Mouse (Mus musculus): ENCODE measurements at regions not wholly inside any gene's neighbourhood (a gene's known extent, or its start where the extent isn't known, plus 50 kb on each side); places are given as distances from the start of the nearest gene placed in this dataset.

DNA sequence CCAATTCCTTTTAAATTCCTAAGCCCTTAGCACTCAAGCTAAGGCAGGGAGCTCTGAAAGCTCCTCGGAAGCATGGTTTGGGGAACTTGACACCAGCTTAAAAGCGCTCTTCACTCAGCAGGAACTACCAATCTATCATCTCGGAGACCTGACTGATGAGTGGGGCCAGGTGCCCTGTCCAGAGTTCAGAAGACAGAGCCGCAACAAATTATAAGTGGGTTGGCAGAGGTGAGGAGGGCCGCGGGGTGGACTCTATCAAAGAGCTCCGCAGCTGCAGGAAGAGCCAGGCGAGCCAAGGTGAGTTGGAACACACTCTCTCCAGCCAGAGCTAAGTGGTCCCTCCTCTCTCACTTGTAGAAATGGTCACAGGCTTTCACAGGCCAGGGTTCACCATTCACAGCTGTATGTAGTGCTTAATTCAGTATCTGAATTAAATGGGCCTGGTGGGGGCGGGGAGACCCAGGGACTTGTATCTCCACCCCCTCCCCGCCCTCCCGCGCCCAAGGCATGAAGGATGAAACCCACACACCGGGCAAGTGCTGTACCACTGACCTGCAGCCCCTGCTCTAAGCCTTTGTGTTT lies 180.8 kb downstream of the Stim2 start:
- H3K27ac ChIP-seq: no peak overlapping the region
- H3K9me3 ChIP-seq (ENCODE audit: low read length): no peaks in the 10 kb centered on the region
- DNase-seq (ENCODE audit: low spot score) (no peak), ATAC-seq (no peak)
- H3K4me2 ChIP-seq (ENCODE audit: low read depth, low read length): no peak overlapping the region
- TF ChIP-seq CTCF (IDR thresholded peaks at IDR 0.05; ENCODE audit: low read depth): no peak
- no peaks in the 10 kb centered on the region for H3K27me3 ChIP-seq (ENCODE audit: insufficient read depth, low read length)
- WGBS: 64% methylated on average over 13 of the region's 13 CpGs
- no peaks in the 10 kb centered on the region for H3K36me3 ChIP-seq (ENCODE audit: insufficient read depth, low read length)
- no peak overlapping the region for H3K4me3 ChIP-seq (ENCODE audit: low read length)
- H3K9ac ChIP-seq (replicated peaks; ENCODE audit: low read length): no peak overlapping the region
- H3K4me1 ChIP-seq (ENCODE audit: insufficient read depth, low read length): 0 out of 2 replicates have a peak, but pooled peaks cover 7% of the 10 kb centered on the region

DNA sequence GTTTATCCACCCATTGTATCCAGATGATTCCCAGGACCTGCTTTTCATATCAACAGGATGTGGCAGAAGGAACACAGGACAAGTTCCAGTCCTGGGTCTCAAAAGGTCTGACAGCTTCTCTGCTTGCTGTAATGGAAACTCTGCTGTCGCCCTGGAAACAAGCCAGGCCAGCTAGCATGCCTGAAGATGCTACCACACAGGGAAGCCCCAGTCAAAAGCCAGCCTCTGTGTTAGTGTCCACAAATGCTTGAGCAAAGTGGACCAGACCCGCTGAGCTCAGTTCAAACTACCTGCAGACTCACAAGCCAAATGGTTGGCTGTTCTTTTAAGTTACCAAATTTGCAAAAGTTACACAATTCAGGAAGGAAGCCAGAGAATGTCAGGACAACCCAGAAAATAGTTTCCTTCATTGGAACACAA lies 181.9 kb downstream of the Stim2 start:
- H3K9ac ChIP-seq (replicated peaks; ENCODE audit: low read length): no peak overlapping the region
- H3K9me3 ChIP-seq (ENCODE audit: low read length): no peaks in the 10 kb centered on the region
- H3K4me3 ChIP-seq (ENCODE audit: low read length): no peak overlapping the region
- no peak for TF ChIP-seq CTCF (IDR thresholded peaks at IDR 0.05; ENCODE audit: low read depth)
- DNase-seq (ENCODE audit: low spot score): peak; percentile 76
- H3K36me3 ChIP-seq (ENCODE audit: insufficient read depth, low read length): no peaks in the 10 kb centered on the region
- H3K27me3 ChIP-seq (ENCODE audit: insufficient read depth, low read length): no peaks in the 10 kb centered on the region
- H3K4me1 ChIP-seq (ENCODE audit: insufficient read depth, low read length): 0 out of 2 replicates have a peak, but pooled peaks cover 7% of the 10 kb centered on the region
- peak overlapping the region; percentile 0; the same call in 1 of the 2 replicates for H3K27ac ChIP-seq
- ATAC-seq: peak; percentile 46; the same call in 1 of the 2 replicates
- no peak overlapping the region for H3K4me2 ChIP-seq (ENCODE audit: low read depth, low read length)
- WGBS: 30% methylated on average over 2 of the region's 2 CpGs

- Histone ChIP-seq H3K27ac (0 out of 2 replicates have a peak overlapping the region, but pooled peaks have one; percentile 0), H3K4me1 (ENCODE audit: insufficient read depth, low read length) (0 out of 2 replicates have a peak, but pooled peaks cover 7% of the 10 kb centered on the region), H3K4me2 (ENCODE audit: low read depth, low read length) (peak overlapping the region; percentile 41; the same call in 1 of the 2 replicates), H3K9me3 (ENCODE audit: low read length) (no peaks in the 10 kb centered on the region), H3K9ac (replicated peaks; ENCODE audit: low read length) (no peak overlapping the region), H3K27me3 (ENCODE audit: insufficient read depth, low read length) (no peaks in the 10 kb centered on the region), H3K4me3 (ENCODE audit: low read length) (no peak overlapping the region), H3K36me3 (ENCODE audit: insufficient read depth, low read length) (no peaks in the 10 kb centered on the region)
- WGBS: 41% methylated on average over 10 of the region's 10 CpGs
- DNase-seq (ENCODE audit: low spot score) (no peak), ATAC-seq (peak; percentile 59)
- TF ChIP-seq CTCF (IDR thresholded peaks at IDR 0.05; ENCODE audit: low read depth): no peak
Observed at GRCm38 (mm10) chr5:54180640-54181326, 182.5 kb downstream of the Stim2 start.

GRCm38 (mm10) chr5:54181327-54181863 lies 183.1 kb downstream of the Stim2 start:
- Histone ChIP-seq H3K4me3 (ENCODE audit: low read length) (no peak overlapping the region), H3K36me3 (ENCODE audit: insufficient read depth, low read length) (no peaks in the 10 kb centered on the region), H3K4me2 (ENCODE audit: low read depth, low read length) (peak overlapping the region; percentile 41), H3K27ac (no peak overlapping the region; the same call in 1 of the 2 replicates), H3K9me3 (ENCODE audit: low read length) (no peaks in the 10 kb centered on the region), H3K4me1 (ENCODE audit: insufficient read depth, low read length) (0 out of 2 replicates have a peak, but pooled peaks cover 7% of the 10 kb centered on the region), H3K27me3 (ENCODE audit: insufficient read depth, low read length) (no peaks in the 10 kb centered on the region), H3K9ac (replicated peaks; ENCODE audit: low read length) (no peak overlapping the region)
- 0 out of 2 replicates have a peak, but pooled peaks have one; percentile 25 for ATAC-seq
- DNase-seq (ENCODE audit: low spot score): peak; percentile 41
- TF ChIP-seq CTCF (IDR thresholded peaks at IDR 0.05; ENCODE audit: low read depth): no peak
- WGBS: 18% methylated on average over 13 of the region's 13 CpGs

DNA sequence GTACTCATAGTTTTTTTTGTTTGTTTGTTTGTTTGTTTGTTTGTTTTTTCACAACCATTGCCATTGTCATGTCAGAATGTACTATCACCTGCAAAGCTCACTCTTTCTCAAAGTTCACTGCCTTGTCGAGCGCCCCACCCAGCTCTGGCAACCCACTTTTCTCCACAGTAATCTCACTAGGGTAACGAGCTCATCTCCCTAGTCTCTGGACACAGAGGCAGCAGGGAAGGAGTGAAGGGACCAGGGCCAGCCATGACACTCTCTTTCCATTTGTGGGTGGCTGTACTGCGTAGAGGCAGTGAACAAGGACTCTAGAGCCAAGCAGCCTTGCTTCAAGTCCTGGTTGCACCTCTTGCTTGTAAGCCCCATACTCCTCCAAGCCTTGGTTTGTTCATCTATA lies 184.5 kb downstream of the Stim2 start:
- H3K4me1 ChIP-seq (ENCODE audit: insufficient read depth, low read length): 0 out of 2 replicates have a peak, but pooled peaks cover 7% of the 10 kb centered on the region
- WGBS: 93% methylated on average over 4 of the region's 4 CpGs
- H3K4me3 ChIP-seq (ENCODE audit: low read length): no peak overlapping the region
- H3K27ac ChIP-seq: no peak overlapping the region
- no peak overlapping the region for H3K9ac ChIP-seq (replicated peaks; ENCODE audit: low read length)
- TF ChIP-seq CTCF (IDR thresholded peaks at IDR 0.05; ENCODE audit: low read depth): no peak
- H3K9me3 ChIP-seq (ENCODE audit: low read length): no peaks in the 10 kb centered on the region
- no peak for DNase-seq (ENCODE audit: low spot score)
- H3K4me2 ChIP-seq (ENCODE audit: low read depth, low read length): no peak overlapping the region
- ATAC-seq: no peak
- no peaks in the 10 kb centered on the region for H3K36me3 ChIP-seq (ENCODE audit: insufficient read depth, low read length)
- no peaks in the 10 kb centered on the region for H3K27me3 ChIP-seq (ENCODE audit: insufficient read depth, low read length)

GRCm38 (mm10) chr5:54185662-54186061 lies 187.4 kb downstream of the Stim2 start:
- no peaks in the 10 kb centered on the region for H3K36me3 ChIP-seq (ENCODE audit: insufficient read depth, low read length)
- H3K4me2 ChIP-seq (ENCODE audit: low read depth, low read length): no peak overlapping the region
- peak; percentile 40 for DNase-seq (ENCODE audit: low spot score)
- no peaks in the 10 kb centered on the region for H3K27me3 ChIP-seq (ENCODE audit: insufficient read depth, low read length)
- H3K9me3 ChIP-seq (ENCODE audit: low read length): no peaks in the 10 kb centered on the region
- no peak for ATAC-seq
- H3K27ac ChIP-seq: no peak overlapping the region
- 0 out of 2 replicates have a peak, but pooled peaks cover 1% of the 10 kb centered on the region for H3K4me1 ChIP-seq (ENCODE audit: insufficient read depth, low read length)
- no peak overlapping the region for H3K4me3 ChIP-seq (ENCODE audit: low read length)
- H3K9ac ChIP-seq (replicated peaks; ENCODE audit: low read length): no peak overlapping the region
- peak; percentile 45 for TF ChIP-seq CTCF (IDR thresholded peaks at IDR 0.05; ENCODE audit: low read depth)
- 56% methylated on average over 4 of the region's 4 CpGs for WGBS
